Mouse (Mus musculus) midbrain, embryonic 16.5 days (tissue): ENCODE measurements around the gene Epx. TPM values are rescaled to one million over a fixed set of nuclear protein-coding genes. Genes with fewer than 3 reads are reported as not detected.

Source experiments
- ATAC-seq: fragments of 200-750 bp; cut with Nextera tagmentation; 2 replicates; pipeline ENCODE4 v1.8.0; 2017; ENCODE audit warnings: moderate TSS enrichment
- H3K27ac ChIP-seq: fragments of 300-500 bp; sonication (generic); 2 replicates; pipeline ENCODE4 v1.5.1; 2014; ENCODE audit warnings: mild to moderate bottlenecking, low read length, mixed read lengths
- H3K27me3 ChIP-seq: fragments of 300-500 bp; sonication (generic); 2 replicates; pipeline ENCODE4 v1.6.1; 2014; ENCODE audit warnings: low read depth, low read length, mixed read lengths; ENCODE audit not compliant: control insufficient read depth, insufficient read depth
- H3K36me3 ChIP-seq: fragments of 300-500 bp; sonication (generic); 2 replicates; pipeline ENCODE4 v1.6.1; 2014; ENCODE audit warnings: mild to moderate bottlenecking, low read length, moderate library complexity, mixed read lengths; ENCODE audit not compliant: control insufficient read depth, insufficient read depth
- H3K4me1 ChIP-seq: fragments of 300-500 bp; sonication (generic); 2 replicates; pipeline ENCODE4 v1.6.1; 2014; ENCODE audit warnings: mild to moderate bottlenecking, low read length, mixed read lengths; ENCODE audit not compliant: control insufficient read depth, insufficient read depth
- H3K4me2 ChIP-seq: fragments of 300-500 bp; sonication (generic); 2 replicates; pipeline ENCODE4 v1.6.1; 2014; ENCODE audit warnings: mild to moderate bottlenecking, low read length, mixed read lengths
- H3K4me3 ChIP-seq: fragments of 300-500 bp; sonication (generic); 2 replicates; pipeline ENCODE4 v1.5.1; 2014; ENCODE audit warnings: low read depth, mild to moderate bottlenecking, low read length, moderate library complexity, mixed read lengths
- H3K9ac ChIP-seq: fragments of 300-500 bp; sonication (generic); 2 replicates; pipeline ENCODE4 v1.6.1; 2014; ENCODE audit warnings: low read depth, low read length, mixed read lengths
- H3K9me3 ChIP-seq: fragments of 300-500 bp; sonication (generic); replicated peaks from 2 replicates; pipeline ENCODE4 v1.6.1; 2014; ENCODE audit warnings: mild to moderate bottlenecking, low read length, mixed read lengths; ENCODE audit not compliant: control insufficient read depth, poor library complexity, severe bottlenecking
- WGBS: fragments of 180-500 bp; shearing (Covaris S2); extraction: QIAGEN DNeasy Blood & Tissue Kit; methylation state at CpG from one replicate; pipeline ENCODE4 v1.1.7; 2014; 5-methylcytosine and 5-hydroxymethylcytosine counted together
- polyA plus RNA-seq: library from polyadenylated mRNA; unstranded; fragments of >200 nt; fragmentation: Nextera tagmentation; extraction: Ambion mirVana; gene quantifications from 2 replicates; pipeline ENCODE4 v1.2.1, GENCODE M21; 2015

Epx gene
- polyA plus RNA-seq, 1 experiment from 2014 or later = 0.57 TPM

- ATAC-seq = peak; percentile 97
- Histone ChIP-seq H3K27ac (peak within 1 kb of the TSS; percentile 83), H3K4me2 (peak within 1 kb of the TSS; percentile 86), H3K4me1 (peaks cover 7% of the 10 kb centered on the region), H3K27me3 (no peaks in the 10 kb centered on the region), H3K4me3 (peak within 1 kb of the TSS; percentile 66), H3K36me3 (no peaks in the 10 kb centered on the region), H3K9ac (peak within 1 kb of the TSS; percentile 62), H3K9me3 (no peaks in the 10 kb centered on the region)
- WGBS = 4% methylated on average over 40 of the region's 40 CpGs
These were observed 22.4 kb downstream of the Epx start, which contains the start of gene Mks1 for GRCm38 (mm10) chr11:87852690-87853596. Mks1 (plus strand) TSS chr11:87853215.

- 75% methylated on average over 6 of the region's 6 CpGs for WGBS
- Histone ChIP-seq H3K9ac (no peak overlapping the region), H3K36me3 (no peaks in the 10 kb centered on the region), H3K4me3 (no peak overlapping the region), H3K4me2 (no peak overlapping the region), H3K27ac (no peak overlapping the region), H3K9me3 (no peaks in the 10 kb centered on the region), H3K27me3 (no peaks in the 10 kb centered on the region), H3K4me1 (peaks cover 3% of the 10 kb centered on the region)
- ATAC-seq = no peak
These were observed 27.5 kb downstream of the Epx start for GRCm38 (mm10) chr11:87847884-87848283.

- Histone ChIP-seq H3K27ac (no peak overlapping the region), H3K4me1 (no peaks in the 10 kb centered on the region), H3K4me2 (no peak overlapping the region), H3K9ac (no peak overlapping the region), H3K36me3 (no peaks in the 10 kb centered on the region), H3K27me3 (no peaks in the 10 kb centered on the region), H3K9me3 (no peaks in the 10 kb centered on the region), H3K4me3 (no peak overlapping the region)
- no peak for ATAC-seq
- WGBS = 84% methylated on average over 12 of the region's 12 CpGs
These were observed 28.3 kb downstream of the Epx start for GRCm38 (mm10) chr11:87846968-87847600.

- H3K4me1 ChIP-seq = no peaks in the 10 kb centered on the region
- H3K9ac ChIP-seq = no peak overlapping the region
- 86% methylated on average over 3 of the region's 3 CpGs for WGBS
These were observed 33.9 kb downstream of the Epx start for GRCm38 (mm10) chr11:87841436-87841835.

GRCm38 (mm10) chr11:87840676-87841075, 34.7 kb downstream of the Epx start:
- no peaks in the 10 kb centered on the region for H3K4me1 ChIP-seq
- WGBS = 90% methylated on average over 8 of the region's 8 CpGs

More at GRCm38 (mm10) chr11:87841436-87841835, 33.9 kb downstream of the Epx start:
- Histone ChIP-seq H3K27me3 (no peaks in the 10 kb centered on the region), H3K36me3 (no peaks in the 10 kb centered on the region), H3K27ac (no peak overlapping the region), H3K4me2 (no peak overlapping the region), H3K9me3 (no peaks in the 10 kb centered on the region), H3K4me3 (no peak overlapping the region)
- no peak for ATAC-seq

GRCm38 (mm10) chr11:87828239-87828900, 47.0 kb downstream of the Epx start, which contains the start of gene Lpo:
Lpo (minus strand) TSS chr11:87828289.
- H3K9me3 ChIP-seq = no peaks in the 10 kb centered on the region
- H3K9ac ChIP-seq = no peak within 1 kb of the TSS
- H3K4me1 ChIP-seq = no peaks in the 10 kb centered on the region
- H3K36me3 ChIP-seq = no peaks in the 10 kb centered on the region
- H3K4me2 ChIP-seq = no peak within 1 kb of the TSS
- 19% methylated on average over 10 of the region's 10 CpGs for WGBS
- ATAC-seq = no peak
- no peak within 1 kb of the TSS for H3K4me3 ChIP-seq
- no peak within 1 kb of the TSS for H3K27ac ChIP-seq
- H3K27me3 ChIP-seq = no peaks in the 10 kb centered on the region

More at GRCm38 (mm10) chr11:87840676-87841075, 34.7 kb downstream of the Epx start:
- H3K9ac ChIP-seq = no peak overlapping the region
- no peak overlapping the region for H3K4me3 ChIP-seq
- H3K36me3 ChIP-seq = no peaks in the 10 kb centered on the region
- no peaks in the 10 kb centered on the region for H3K9me3 ChIP-seq
- no peaks in the 10 kb centered on the region for H3K27me3 ChIP-seq
- ATAC-seq = no peak
- no peak overlapping the region for H3K4me2 ChIP-seq
- no peak overlapping the region for H3K27ac ChIP-seq

- H3K36me3 ChIP-seq = no peaks in the 10 kb centered on the region
- no peak for ATAC-seq
- no peak overlapping the region for H3K27ac ChIP-seq
- H3K4me2 ChIP-seq = no peak overlapping the region
- no peak overlapping the region for H3K4me3 ChIP-seq
- H3K9ac ChIP-seq = no peak overlapping the region
- H3K4me1 ChIP-seq = peaks cover 8% of the 10 kb centered on the region; the same call in 1 of the 2 replicates
- no peaks in the 10 kb centered on the region for H3K9me3 ChIP-seq
- no peaks in the 10 kb centered on the region for H3K27me3 ChIP-seq
- WGBS = 41% methylated on average over 5 of the region's 5 CpGs
These were observed 53.8 kb downstream of the Epx start for GRCm38 (mm10) chr11:87821502-87821901.

GRCm38 (mm10) chr11:87817443-87817773, 57.9 kb downstream of the Epx start:
- peak overlapping the region; percentile 81 for H3K4me2 ChIP-seq
- peaks cover 8% of the 10 kb centered on the region; the same call in 1 of the 2 replicates for H3K4me1 ChIP-seq
- WGBS = 33% methylated on average over 4 of the region's 4 CpGs
- no peak for ATAC-seq
- H3K36me3 ChIP-seq = no peaks in the 10 kb centered on the region
- peak overlapping the region; percentile 68 for H3K9ac ChIP-seq
- no peaks in the 10 kb centered on the region for H3K9me3 ChIP-seq
- H3K27me3 ChIP-seq = no peaks in the 10 kb centered on the region
- 0 out of 2 replicates have a peak overlapping the region, but pooled peaks have one; percentile 15 for H3K27ac ChIP-seq
- peak overlapping the region; percentile 43 for H3K4me3 ChIP-seq
